Mouse (Mus musculus) embryonic facial prominence, embryonic 15.5 days (tissue): ENCODE data around the gene Gm38394. TPM values are rescaled to one million over a fixed set of nuclear protein-coding genes. Genes with fewer than 3 reads are reported as not detected.
A peak's percentile ranks its signal among the peaks of the same experiment; 100 is the strongest.

Source experiments
- ATAC-seq: fragments of 200-750 bp; cut with Nextera tagmentation; 2 replicates; pipeline ENCODE4 v1.8.0; 2017; ENCODE audit warnings: low read depth, moderate TSS enrichment; ENCODE audit not compliant: insufficient number of reproducible peaks, low FRiP score, low TSS enrichment
- H3K27ac ChIP-seq: fragments of 300-500 bp; sonication (generic); replicated peaks from 2 replicates; pipeline ENCODE4 v1.5.1; 2015; ENCODE audit warnings: mild to moderate bottlenecking, inconsistent platforms
- H3K27me3 ChIP-seq: fragments of 300-500 bp; sonication (generic); 2 replicates; pipeline ENCODE4 v1.6.1; 2015; ENCODE audit warnings: inconsistent platforms
- H3K36me3 ChIP-seq: fragments of 300-500 bp; sonication (generic); 2 replicates; pipeline ENCODE4 v1.6.1; 2015; ENCODE audit warnings: mild to moderate bottlenecking, inconsistent platforms
- H3K4me1 ChIP-seq: fragments of 300-500 bp; sonication (generic); 2 replicates; pipeline ENCODE4 v1.6.1; 2015; ENCODE audit warnings: inconsistent platforms
- H3K4me2 ChIP-seq: fragments of 300-500 bp; sonication (generic); replicated peaks from 2 replicates; pipeline ENCODE4 v1.6.1; 2015; ENCODE audit warnings: mild to moderate bottlenecking, inconsistent platforms
- H3K4me3 ChIP-seq: fragments of 300-500 bp; sonication (generic); replicated peaks from 2 replicates; pipeline ENCODE4 v1.5.1; 2015; ENCODE audit warnings: mild to moderate bottlenecking, inconsistent platforms
- H3K9ac ChIP-seq: fragments of 300-500 bp; sonication (generic); 2 replicates; pipeline ENCODE4 v1.6.1; 2015; ENCODE audit warnings: inconsistent platforms
- H3K9me3 ChIP-seq: fragments of 300-500 bp; sonication (generic); replicated peaks from 2 replicates; pipeline ENCODE4 v1.6.1; 2016; ENCODE audit warnings: inconsistent platforms
- WGBS: fragments of 180-500 bp; shearing (Covaris S2); methylation state at CpG from one replicate; pipeline ENCODE4 v1.1.7; 2015; 5-methylcytosine and 5-hydroxymethylcytosine counted together
- polyA plus RNA-seq: library from polyadenylated mRNA; unstranded; fragments of >200 nt; fragmentation: Nextera tagmentation; extraction: Ambion mirVana; gene quantifications from 2 replicates; pipeline ENCODE4 v1.2.1, GENCODE M21; 2015

The Gm38394 gene
- polyA plus RNA-seq, 1 experiment from 2014 or later: 5.5 TPM

GRCm38 (mm10) chr1:133663427-133663826 is 2.3 kb upstream of the Gm38394 start:
- H3K9me3 ChIP-seq: no peaks in the 10 kb centered on the region
- peaks cover 11% of the 10 kb centered on the region; the same call in 1 of the 2 replicates for H3K36me3 ChIP-seq
- 60% methylated on average over 4 of the region's 4 CpGs for WGBS
- no peak overlapping the region for H3K4me3 ChIP-seq
- H3K27me3 ChIP-seq: no peaks in the 10 kb centered on the region
- peaks cover 16% of the 10 kb centered on the region for H3K4me1 ChIP-seq
- no peak for ATAC-seq
- H3K9ac ChIP-seq: no peak overlapping the region
- H3K27ac ChIP-seq: 0 out of 2 replicates have a peak overlapping the region, but pooled peaks have one; percentile 11
- H3K4me2 ChIP-seq: no peak overlapping the region

GRCm38 (mm10) chr1:133662941-133663340 is 1.8 kb upstream of the Gm38394 start:
- ATAC-seq: no peak
- no peaks in the 10 kb centered on the region for H3K9me3 ChIP-seq
- no peak overlapping the region for H3K4me2 ChIP-seq
- H3K27me3 ChIP-seq: no peaks in the 10 kb centered on the region
- 95% methylated on average over 7 of the region's 7 CpGs for WGBS
- peaks cover 21% of the 10 kb centered on the region for H3K4me1 ChIP-seq
- no peak overlapping the region for H3K27ac ChIP-seq
- H3K36me3 ChIP-seq: peaks cover 16% of the 10 kb centered on the region; the same call in 1 of the 2 replicates
- H3K9ac ChIP-seq: no peak overlapping the region
- H3K4me3 ChIP-seq: no peak overlapping the region

GRCm38 (mm10) chr1:133660466-133661202 is 484 bp downstream of the Gm38394 start, which contains the start of gene Zbed6:
Zbed6 (minus strand) TSS chr1:133660885.
- no peaks in the 10 kb centered on the region for H3K9me3 ChIP-seq
- H3K4me1 ChIP-seq: peaks cover 38% of the 10 kb centered on the region
- peaks cover 23% of the 10 kb centered on the region; the same call in 1 of the 2 replicates for H3K36me3 ChIP-seq
- ATAC-seq: peak; percentile 70
- H3K9ac ChIP-seq: peak within 1 kb of the TSS; percentile 72
- peak within 1 kb of the TSS; percentile 73 for H3K4me2 ChIP-seq
- H3K27me3 ChIP-seq: no peaks in the 10 kb centered on the region
- H3K4me3 ChIP-seq: peak within 1 kb of the TSS; percentile 80
- H3K27ac ChIP-seq: peak within 1 kb of the TSS; percentile 94
- under 1% methylated on average over 40 of the region's 41 CpGs for WGBS

GRCm38 (mm10) chr1:133658878-133659277 is 2.2 kb downstream of the Gm38394 start:
- 62% methylated on average over 3 of the region's 3 CpGs for WGBS
- Histone ChIP-seq H3K4me2 (peak overlapping the region; percentile 73), H3K9me3 (no peaks in the 10 kb centered on the region), H3K4me3 (peak overlapping the region; percentile 80), H3K27me3 (no peaks in the 10 kb centered on the region), H3K4me1 (peaks cover 38% of the 10 kb centered on the region), H3K36me3 (peaks cover 24% of the 10 kb centered on the region; the same call in 1 of the 2 replicates), H3K9ac (no peak overlapping the region), H3K27ac (no peak overlapping the region)
- no peak for ATAC-seq

GRCm38 (mm10) chr1:133656811-133657210 is 4.3 kb downstream of the Gm38394 start:
- 0 out of 2 replicates have a peak overlapping the region, but pooled peaks have one; percentile 19 for H3K27ac ChIP-seq
- no peaks in the 10 kb centered on the region for H3K27me3 ChIP-seq
- no peaks in the 10 kb centered on the region for H3K9me3 ChIP-seq
- peaks cover 26% of the 10 kb centered on the region; the same call in 1 of the 2 replicates for H3K36me3 ChIP-seq
- 0 out of 2 replicates have a peak overlapping the region, but pooled peaks have one; percentile 4 for H3K4me2 ChIP-seq
- no peak overlapping the region for H3K9ac ChIP-seq
- no peak for ATAC-seq
- H3K4me1 ChIP-seq: peaks cover 38% of the 10 kb centered on the region
- H3K4me3 ChIP-seq: no peak overlapping the region
- 60% methylated on average over 5 of the region's 5 CpGs for WGBS

GRCm38 (mm10) chr1:133653033-133653432 is 8.1 kb downstream of the Gm38394 start:
- H3K9ac ChIP-seq: no peak overlapping the region
- no peak overlapping the region for H3K4me3 ChIP-seq
- no peak for ATAC-seq
- H3K27ac ChIP-seq: no peak overlapping the region
- WGBS: 89% methylated on average over 1 of the region's 1 CpGs
- H3K36me3 ChIP-seq: peaks cover 17% of the 10 kb centered on the region; the same call in 1 of the 2 replicates
- no peaks in the 10 kb centered on the region for H3K9me3 ChIP-seq
- no peaks in the 10 kb centered on the region for H3K27me3 ChIP-seq
- peaks cover 17% of the 10 kb centered on the region; the same call in 1 of the 2 replicates for H3K4me1 ChIP-seq
- H3K4me2 ChIP-seq: no peak overlapping the region

GRCm38 (mm10) chr1:133650288-133651055 is 10.6 kb downstream of the Gm38394 start:
- Histone ChIP-seq H3K4me1 (no peaks in the 10 kb centered on the region), H3K9me3 (no peaks in the 10 kb centered on the region), H3K4me2 (no peak overlapping the region), H3K27ac (no peak overlapping the region), H3K36me3 (peaks cover 28% of the 10 kb centered on the region), H3K9ac (no peak overlapping the region), H3K27me3 (no peaks in the 10 kb centered on the region), H3K4me3 (no peak overlapping the region)
- ATAC-seq: no peak
- WGBS: 90% methylated on average over 7 of the region's 7 CpGs

GRCm38 (mm10) chr1:133645652-133646051 is 15.5 kb downstream of the Gm38394 start:
- no peak overlapping the region for H3K9ac ChIP-seq
- H3K9me3 ChIP-seq: no peaks in the 10 kb centered on the region
- no peaks in the 10 kb centered on the region for H3K27me3 ChIP-seq
- H3K4me2 ChIP-seq: no peak overlapping the region
- ATAC-seq: no peak
- H3K36me3 ChIP-seq: peaks cover 66% of the 10 kb centered on the region
- H3K4me3 ChIP-seq: no peak overlapping the region
- H3K27ac ChIP-seq: no peak overlapping the region
- no peaks in the 10 kb centered on the region for H3K4me1 ChIP-seq
- WGBS: 95% methylated on average over 5 of the region's 5 CpGs

- ATAC-seq: no peak
- Histone ChIP-seq H3K9ac (no peak overlapping the region), H3K27ac (no peak overlapping the region), H3K27me3 (no peaks in the 10 kb centered on the region), H3K4me2 (no peak overlapping the region), H3K4me1 (no peaks in the 10 kb centered on the region), H3K36me3 (peaks cover 96% of the 10 kb centered on the region), H3K4me3 (no peak overlapping the region), H3K9me3 (no peaks in the 10 kb centered on the region)
- WGBS: 93% methylated on average over 2 of the region's 2 CpGs
These were observed 20.0 kb downstream of the Gm38394 start for GRCm38 (mm10) chr1:133641163-133641562.

GRCm38 (mm10) chr1:133638517-133638916 is 22.6 kb downstream of the Gm38394 start:
- H3K36me3 ChIP-seq: peaks cover 92% of the 10 kb centered on the region
- H3K9me3 ChIP-seq: no peaks in the 10 kb centered on the region
- 78% methylated on average over 6 of the region's 6 CpGs for WGBS
- H3K4me3 ChIP-seq: no peak overlapping the region
- no peak for ATAC-seq
- H3K4me1 ChIP-seq: no peaks in the 10 kb centered on the region
- H3K9ac ChIP-seq: no peak overlapping the region
- H3K27ac ChIP-seq: no peak overlapping the region
- H3K4me2 ChIP-seq: no peak overlapping the region
- no peaks in the 10 kb centered on the region for H3K27me3 ChIP-seq

GRCm38 (mm10) chr1:133632168-133632567 is 28.9 kb downstream of the Gm38394 start:
- WGBS: 84% methylated on average over 2 of the region's 2 CpGs
- no peak for ATAC-seq
- no peak overlapping the region for H3K4me2 ChIP-seq
- no peaks in the 10 kb centered on the region for H3K27me3 ChIP-seq
- no peaks in the 10 kb centered on the region for H3K4me1 ChIP-seq
- H3K27ac ChIP-seq: no peak overlapping the region
- no peak overlapping the region for H3K4me3 ChIP-seq
- H3K9ac ChIP-seq: no peak overlapping the region
- H3K36me3 ChIP-seq: peaks cover 86% of the 10 kb centered on the region
- no peaks in the 10 kb centered on the region for H3K9me3 ChIP-seq
